Mouse (Mus musculus) gastrocnemius, postnatal 10 days (tissue): ENCODE data around the gene Ei24. TPM values are rescaled to one million over a fixed set of nuclear protein-coding genes. Genes with fewer than 3 reads are reported as not detected.

Experiments used
- DNase-seq: peaks from one replicate; pipeline ENCODE4 v3.0.0; 2021; ENCODE audit warnings: mixed read lengths
- long read RNA-seq, 2 experiments: library from polyadenylated mRNA; stranded (forward); transcript quantifications; one replicate each; pipeline ENCODE4 v2.0.0; 2021
- total RNA-seq, 2 experiments: library from RNA; stranded (reverse); gene quantifications; 2 replicates each; pipeline ENCODE4 v1.2.3; 2021

Gene Ei24
- total RNA-seq = 10 to 100 TPM; 46.6 to 56.8 TPM
- long read RNA-seq, experiment 1, transcript Ei24-201 (11 exons, 2,220 nt) = major isoform, 52 of 59 reads
- long read RNA-seq, experiment 1, partial matches to known transcripts = 1 of 59 reads
- long read RNA-seq, experiment 1, other reads (novel, unspliced or antisense) = 4 of 59 reads
- long read RNA-seq, experiment 2, transcript Ei24-201 (11 exons, 2,220 nt) = major isoform, 44 of 53 reads
- long read RNA-seq, experiment 2, partial matches to known transcripts = 3 of 53 reads
- long read RNA-seq, experiment 2, other reads (novel, unspliced or antisense) = 4 of 53 reads

- DNase-seq = peak; percentile 97
These were observed at the start of gene Ei24 for GRCm38 (mm10) chr9:36796781-36797555. Gene Ei24, minus strand, starts transcription at chr9:36797393.

- DNase-seq = no peak
These were observed 49.2 kb upstream of the Ei24 start for GRCm38 (mm10) chr9:36846346-36846745.

GRCm38 (mm10) chr9:36833914-36834313 lies 36.7 kb upstream of the Ei24 start:
- DNase-seq = no peak

- no peak for DNase-seq
These were observed 36.1 kb upstream of the Ei24 start for GRCm38 (mm10) chr9:36833043-36833881.

- DNase-seq = peak; percentile 69
These were observed 35.3 kb upstream of the Ei24 start for GRCm38 (mm10) chr9:36832529-36832928.

GRCm38 (mm10) chr9:36831401-36831800 lies 34.2 kb upstream of the Ei24 start:
- DNase-seq = no peak

- DNase-seq = no peak
These were observed 29.6 kb upstream of the Ei24 start for GRCm38 (mm10) chr9:36826612-36827363.

GRCm38 (mm10) chr9:36822024-36822423 lies 24.8 kb upstream of the Ei24 start:
- no peak for DNase-seq

- DNase-seq = no peak
These were observed 24.4 kb upstream of the Ei24 start, which contains the start of gene Fez1 for GRCm38 (mm10) chr9:36821644-36822000. Gene Fez1, plus strand, starts transcription at chr9:36821864.

- DNase-seq = no peak
These were observed 23.9 kb upstream of the Ei24 start for GRCm38 (mm10) chr9:36820969-36821643.

- no peak for DNase-seq
These were observed 21.7 kb upstream of the Ei24 start for GRCm38 (mm10) chr9:36818905-36819304.

GRCm38 (mm10) chr9:36814486-36814885 lies 17.3 kb upstream of the Ei24 start:
- no peak for DNase-seq

- no peak for DNase-seq
These were observed 11.1 kb upstream of the Ei24 start for GRCm38 (mm10) chr9:36808126-36808785.

GRCm38 (mm10) chr9:36805256-36805975 lies 8.2 kb upstream of the Ei24 start:
- DNase-seq = no peak

- no peak for DNase-seq
These were observed 6.7 kb upstream of the Ei24 start for GRCm38 (mm10) chr9:36803926-36804325.

- no peak for DNase-seq
These were observed 6.2 kb upstream of the Ei24 start for GRCm38 (mm10) chr9:36803386-36803785.

- DNase-seq = no peak
These were observed 5.8 kb upstream of the Ei24 start for GRCm38 (mm10) chr9:36802951-36803350.

- no peak for DNase-seq
These were observed 4.8 kb upstream of the Ei24 start for GRCm38 (mm10) chr9:36801961-36802360.

- no peak for DNase-seq
These were observed 969 bp downstream of the Ei24 start for GRCm38 (mm10) chr9:36796224-36796623.

- no peak for DNase-seq
These were observed 1.6 kb downstream of the Ei24 start for GRCm38 (mm10) chr9:36795556-36795955.
